Mouse (Mus musculus): Measurements from ENCODE around the gene Dnmt1.
A peak's percentile ranks its signal among the peaks of the same experiment; 100 is the strongest.

GRCm38 (mm10) chr9:20870211-20871173 lies 89.2 kb downstream of the Dnmt1 start:
- TF ChIP-seq CTCF (IDR thresholded peaks at IDR 0.05; ENCODE audit: low read depth): peak; percentile 29
- TF ChIP-seq EP300 (optimal IDR thresholded peaks at IDR 0.05): no peak
